Mouse (Mus musculus) CH12.LX (cell line): Measurements from ENCODE around the gene Gm9803.

Experiments
- CTCF ChIP-seq, 2 experiments: IDR thresholded peaks in 1 of 2; conservative IDR thresholded peaks in 1 of 2; 2 replicates each; pipeline ENCODE4 v1.5.1; 2011 to 2012; ENCODE audit warnings: low read depth in 2 of 2, low read length in 2 of 2, improper control_type of control experiment in 1 of 2, inconsistent platforms in 1 of 2, mild to moderate bottlenecking in 1 of 2, moderate library complexity in 1 of 2
- ELF1 ChIP-seq: IDR thresholded peaks from 2 replicates; pipeline ENCODE4 v1.6.1; 2014; ENCODE audit warnings: low read depth, mild to moderate bottlenecking, inconsistent platforms, low read length, improper control_type of control experiment
- EP300 ChIP-seq: IDR thresholded peaks from 2 replicates; pipeline ENCODE4 v1.6.1; 2011; ENCODE audit warnings: low read length, improper control_type of control experiment
- POLR2A ChIP-seq: IDR thresholded peaks from 2 replicates; pipeline ENCODE4 v1.6.1; 2011; ENCODE audit warnings: low read depth, mild to moderate bottlenecking, improper control_type of control experiment, low read length
- SMC3 ChIP-seq: IDR thresholded peaks from 2 replicates; pipeline ENCODE4 v1.6.1; 2011; ENCODE audit warnings: low read depth, low read length, improper control_type of control experiment
- USF1 ChIP-seq: IDR thresholded peaks from 2 replicates; pipeline ENCODE4 v1.6.1; 2014; ENCODE audit warnings: low read depth, mild to moderate bottlenecking, inconsistent platforms, low read length, improper control_type of control experiment

GRCm38 (mm10) chr10:43551388-43551787 lies 27.5 kb downstream of the Gm9803 start:
- TF ChIP-seq ELF1 (no peak), CTCF (conservative IDR thresholded peaks at IDR 0.05 in 1 of 2, IDR thresholded peaks at IDR 0.05 in 1 of 2; ENCODE audit: low read depth in 2 of 2, low read length in 2 of 2) (no peak), EP300 (no peak), SMC3 (no peak), POLR2A (no peak), USF1 (no peak)
